Mouse (Mus musculus) myocyte (in vitro differentiated cells): ENCODE data around the gene Snapc2.

Experiments
- CEBPB ChIP-seq: IDR thresholded peaks from 2 replicates; pipeline ENCODE4 v1.6.1; 2011; ENCODE audit warnings: mild to moderate bottlenecking, moderate library complexity; ENCODE audit not compliant: poor library complexity, insufficient read depth, severe bottlenecking
- E2F4 ChIP-seq: IDR thresholded peaks from one replicate; pipeline ENCODE4 v1.6.1; 2011; ENCODE audit warnings: mild to moderate bottlenecking, control low read depth, moderate library complexity; ENCODE audit not compliant: insufficient read depth
- MAX ChIP-seq: IDR thresholded peaks from one replicate; pipeline ENCODE4 v1.6.1; 2011; ENCODE audit warnings: low read depth, mild to moderate bottlenecking, control low read depth
- MYOD1 ChIP-seq, 3 experiments: IDR thresholded peaks; one replicate each; pipeline ENCODE4 v1.6.1; 2011; ENCODE audit warnings: control low read depth in 2 of 3, low read depth in 2 of 3, mild to moderate bottlenecking in 2 of 3, moderate library complexity in 1 of 3; ENCODE audit not compliant: insufficient read length in 2 of 3, control insufficient read depth in 1 of 3
- MYOG ChIP-seq, 3 experiments: IDR thresholded peaks; one replicate each; pipeline ENCODE4 v1.6.1; 2011; ENCODE audit warnings: control low read depth in 2 of 3, low read depth in 2 of 3, mild to moderate bottlenecking in 2 of 3; ENCODE audit not compliant: insufficient read length in 2 of 3, control insufficient read depth in 1 of 3, insufficient read depth in 1 of 3
- POLR2A ChIP-seq: IDR thresholded peaks from one replicate; pipeline ENCODE4 v1.6.1; 2011; ENCODE audit warnings: low read depth, mild to moderate bottlenecking, control low read depth, moderate library complexity; ENCODE audit not compliant: insufficient read length
- POLR2AphosphoS2 ChIP-seq: IDR thresholded peaks from one replicate; pipeline ENCODE4 v1.6.1; 2011; ENCODE audit warnings: low read depth, control low read depth; ENCODE audit not compliant: insufficient read length
- REST ChIP-seq: IDR thresholded peaks from one replicate; pipeline ENCODE4 v1.6.1; 2011; ENCODE audit warnings: mild to moderate bottlenecking, control low read depth, moderate library complexity; ENCODE audit not compliant: insufficient read depth, insufficient read length
- TCF12 ChIP-seq: IDR thresholded peaks from one replicate; pipeline ENCODE4 v1.6.1; 2011; ENCODE audit warnings: mild to moderate bottlenecking, control low read depth; ENCODE audit not compliant: poor library complexity, insufficient read depth, severe bottlenecking
- USF1 ChIP-seq: IDR thresholded peaks from one replicate; pipeline ENCODE4 v1.6.1; 2011; ENCODE audit warnings: low read depth, mild to moderate bottlenecking, control low read depth, moderate library complexity

DNA sequence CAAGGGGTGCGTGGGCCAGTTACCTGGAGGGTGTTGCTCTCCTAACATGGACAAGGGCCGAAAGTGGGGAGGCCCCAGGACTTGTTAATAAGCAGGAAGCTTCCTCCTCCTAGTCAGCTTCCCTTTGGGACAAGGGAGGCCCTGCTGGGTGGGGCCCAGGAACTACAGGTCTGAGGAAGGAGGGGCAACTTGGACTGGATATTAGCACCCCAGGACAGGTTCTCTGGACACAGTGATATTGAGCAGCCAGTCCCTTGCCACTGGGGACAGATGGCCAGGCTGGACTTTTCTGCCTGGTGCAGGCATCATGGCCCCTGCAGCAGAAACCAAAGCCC is 45.9 kb upstream of the Snapc2 start:
- TF ChIP-seq MAX (no peak), E2F4 (no peak), REST (no peak), POLR2A (no peak), MYOD1 (IDR thresholded peaks at IDR 0.05; ENCODE audit: control insufficient read depth in 1 of 3, insufficient read length in 2 of 3, low read depth in 2 of 3) (no peak), POLR2AphosphoS2 (no peak), TCF12 (no peak), MYOG (IDR thresholded peaks at IDR 0.05; ENCODE audit: control insufficient read depth in 1 of 3, insufficient read depth in 1 of 3, insufficient read length in 2 of 3, low read depth in 2 of 3) (no peak), USF1 (no peak), CEBPB (no peak)
